Mouse (Mus musculus): ENCODE results near the gene Stard8. TPM values are rescaled to one million over a fixed set of nuclear protein-coding genes. Genes with fewer than 3 reads are reported as not detected.

Gene Stard8
- 4.3 TPM for polyA plus RNA-seq (2014; fragmentation: Illumina TruSeq; extraction: RNeasy Lipid Tissue Mini Kit (QIAGEN cat#74804); ENCODE audit: low read depth, low replicate concordance)

GRCm38 (mm10) chrX:99003046-99003445 is at the start of gene Stard8:
Stard8 (plus strand) TSS chrX:99003248.

Other genes with a start within 250 kb of the Stard8 start
- 36.6 TPM for gene Ophn1, start 112.2 kb upstream of the Stard8 start, polyA plus RNA-seq (2014; fragmentation: Illumina TruSeq; extraction: RNeasy Lipid Tissue Mini Kit (QIAGEN cat#74804); ENCODE audit: low read depth, low replicate concordance)
- 36.1 TPM for gene Yipf6, start 66.9 kb upstream of the Stard8 start, polyA plus RNA-seq (2014; fragmentation: Illumina TruSeq; extraction: RNeasy Lipid Tissue Mini Kit (QIAGEN cat#74804); ENCODE audit: low read depth, low replicate concordance)
- gene Efnb1, start 132.9 kb downstream of the Stard8 start, polyA plus RNA-seq (2014; fragmentation: Illumina TruSeq; extraction: RNeasy Lipid Tissue Mini Kit (QIAGEN cat#74804); ENCODE audit: low read depth, low replicate concordance): 1.2 TPM